Mouse (Mus musculus): ENCODE results near the gene Dchs1. TPM values are rescaled to one million over a fixed set of nuclear protein-coding genes. Genes with fewer than 3 reads are reported as not detected.

Dchs1 gene
- polyA plus RNA-seq, 1 experiment from 2014 or later: 10.8 TPM

GRCm38 (mm10) chr7:105726144-105726979, 61.1 kb downstream of the Dchs1 start:
- WGBS: 84% methylated on average over 4 of the region's 4 CpGs
- peaks cover 3% of the 10 kb centered on the region; the same call in 1 of the 2 replicates for H3K4me1 ChIP-seq
- H3K27me3 ChIP-seq (replicated peaks): no peaks in the 10 kb centered on the region
- 0 out of 2 replicates have a peak overlapping the region, but pooled peaks have one; percentile 3 for H3K9ac ChIP-seq (replicated peaks)
- peak; percentile 87 for ATAC-seq (ENCODE audit: low FRiP score)
- H3K36me3 ChIP-seq: peaks cover 22% of the 10 kb centered on the region
- peak overlapping the region; percentile 42; the same call in 1 of the 2 replicates for H3K27ac ChIP-seq (replicated peaks)
- H3K4me2 ChIP-seq: no peak overlapping the region
- H3K4me3 ChIP-seq (replicated peaks): no peak overlapping the region
- H3K9me3 ChIP-seq (replicated peaks): no peaks in the 10 kb centered on the region

DNA sequence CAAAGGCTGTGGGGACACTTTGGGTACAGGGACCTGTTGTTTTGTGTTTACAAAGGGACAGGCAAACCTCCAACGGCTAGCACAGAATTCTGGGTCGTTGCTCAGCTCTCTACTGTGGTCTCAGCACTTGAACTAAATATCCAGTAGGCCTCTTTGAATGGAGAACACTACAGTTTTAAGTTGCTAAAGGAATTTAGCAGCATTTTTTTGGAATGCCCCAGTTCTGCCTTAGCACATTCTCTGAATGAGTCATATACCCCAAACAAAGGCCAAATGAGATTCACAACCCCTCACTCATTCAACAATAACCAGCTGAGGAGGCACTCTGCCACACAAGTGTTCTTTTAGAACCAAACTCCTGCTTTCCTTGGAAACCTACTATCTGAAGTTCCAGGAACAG, 65.5 kb downstream of the Dchs1 start:
- ATAC-seq (ENCODE audit: low FRiP score): no peak
- H3K27me3 ChIP-seq (replicated peaks): no peaks in the 10 kb centered on the region
- H3K27ac ChIP-seq (replicated peaks): no peak overlapping the region
- WGBS: 85% methylated on average over 2 of the region's 2 CpGs
- no peaks in the 10 kb centered on the region for H3K9me3 ChIP-seq (replicated peaks)
- peaks cover 3% of the 10 kb centered on the region; the same call in 1 of the 2 replicates for H3K4me1 ChIP-seq
- peaks cover 7% of the 10 kb centered on the region for H3K36me3 ChIP-seq
- H3K9ac ChIP-seq (replicated peaks): no peak overlapping the region
- H3K4me2 ChIP-seq: no peak overlapping the region
- H3K4me3 ChIP-seq (replicated peaks): no peak overlapping the region

GRCm38 (mm10) chr7:105715366-105715765, 72.1 kb downstream of the Dchs1 start:
- H3K4me1 ChIP-seq: no peaks in the 10 kb centered on the region
- ATAC-seq (ENCODE audit: low FRiP score): no peak
- 64% methylated on average over 3 of the region's 3 CpGs for WGBS
- H3K4me3 ChIP-seq (replicated peaks): no peak overlapping the region
- H3K4me2 ChIP-seq: no peak overlapping the region
- H3K36me3 ChIP-seq: peaks cover 7% of the 10 kb centered on the region
- no peaks in the 10 kb centered on the region for H3K27me3 ChIP-seq (replicated peaks)
- H3K9ac ChIP-seq (replicated peaks): no peak overlapping the region
- H3K27ac ChIP-seq (replicated peaks): no peak overlapping the region
- no peaks in the 10 kb centered on the region for H3K9me3 ChIP-seq (replicated peaks)

DNA sequence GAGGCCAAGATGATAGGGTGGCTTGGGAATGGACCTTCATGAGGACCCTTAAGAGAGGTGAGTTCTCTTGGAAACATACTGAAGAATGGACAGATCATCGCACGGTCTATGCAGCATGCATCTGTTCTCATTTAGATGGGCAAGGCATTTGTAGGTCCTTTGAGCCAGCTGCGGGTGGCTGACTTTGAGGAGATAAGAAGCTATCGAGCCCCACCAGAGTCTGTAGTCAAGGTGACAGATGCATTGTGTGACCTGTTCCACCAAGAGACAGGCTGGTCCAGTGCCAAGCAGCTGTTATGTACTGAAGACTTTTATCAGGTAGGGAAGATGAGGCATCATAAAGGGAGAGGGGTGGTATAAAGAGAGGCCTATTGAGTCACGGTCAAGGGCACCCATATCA, 78.7 kb downstream of the Dchs1 start:
- Histone ChIP-seq H3K36me3 (no peaks in the 10 kb centered on the region), H3K27ac (replicated peaks) (no peak overlapping the region), H3K4me2 (no peak overlapping the region), H3K27me3 (replicated peaks) (no peaks in the 10 kb centered on the region), H3K9ac (replicated peaks) (no peak overlapping the region), H3K4me1 (no peaks in the 10 kb centered on the region), H3K9me3 (replicated peaks) (no peaks in the 10 kb centered on the region), H3K4me3 (replicated peaks) (no peak overlapping the region)
- ATAC-seq (ENCODE audit: low FRiP score): no peak
- 95% methylated on average over 5 of the region's 5 CpGs for WGBS

- Histone ChIP-seq H3K36me3 (no peaks in the 10 kb centered on the region), H3K27me3 (replicated peaks) (no peaks in the 10 kb centered on the region), H3K4me2 (no peak overlapping the region), H3K9ac (replicated peaks) (no peak overlapping the region), H3K4me1 (no peaks in the 10 kb centered on the region), H3K27ac (replicated peaks) (no peak overlapping the region), H3K9me3 (replicated peaks) (no peaks in the 10 kb centered on the region), H3K4me3 (replicated peaks) (no peak overlapping the region)
- WGBS: 91% methylated on average over 4 of the region's 4 CpGs
- ATAC-seq (ENCODE audit: low FRiP score): no peak
These were observed 83.6 kb downstream of the Dchs1 start for GRCm38 (mm10) chr7:105703816-105704215.

DNA sequence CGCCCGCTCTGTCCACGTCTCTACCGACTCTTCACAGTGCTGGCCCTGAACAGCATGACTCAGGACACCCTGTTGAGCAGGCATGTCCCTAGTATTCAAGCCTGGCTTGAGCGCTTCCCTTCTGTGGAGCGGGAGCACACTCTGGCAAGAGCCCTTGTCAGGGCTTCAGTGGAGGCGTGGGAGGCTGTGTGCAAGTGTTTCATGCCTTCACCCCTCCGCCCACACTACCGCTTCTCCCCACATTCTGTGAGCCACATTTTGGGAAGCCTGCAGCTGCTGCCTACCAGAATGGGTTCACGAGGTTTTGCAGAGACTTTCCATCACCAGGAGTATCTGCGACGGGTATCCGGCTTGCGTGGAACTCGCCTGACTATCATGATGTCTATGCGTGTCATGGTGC, 84.3 kb downstream of the Dchs1 start:
- no peak for ATAC-seq (ENCODE audit: low FRiP score)
- H3K27me3 ChIP-seq (replicated peaks): no peaks in the 10 kb centered on the region
- no peaks in the 10 kb centered on the region for H3K9me3 ChIP-seq (replicated peaks)
- H3K4me2 ChIP-seq: no peak overlapping the region
- H3K36me3 ChIP-seq: no peaks in the 10 kb centered on the region
- no peak overlapping the region for H3K27ac ChIP-seq (replicated peaks)
- no peak overlapping the region for H3K4me3 ChIP-seq (replicated peaks)
- H3K4me1 ChIP-seq: no peaks in the 10 kb centered on the region
- 91% methylated on average over 16 of the region's 16 CpGs for WGBS
- no peak overlapping the region for H3K9ac ChIP-seq (replicated peaks)

Other genes with a start within 250 kb of the Dchs1 start
- 83.2 and 91.4 TPM in 2 replicates for gene Smpd1, start 233.3 kb downstream of the Dchs1 start, polyA plus RNA-seq (2015; fragmentation: Nextera tagmentation; extraction: Ambion mirVana)
- 248 and 299 TPM in 2 replicates for gene Apbb1, start 206.0 kb downstream of the Dchs1 start, polyA plus RNA-seq (2015; fragmentation: Nextera tagmentation; extraction: Ambion mirVana)
- gene Hpx, start 187.5 kb downstream of the Dchs1 start, polyA plus RNA-seq (2015; fragmentation: Nextera tagmentation; extraction: Ambion mirVana): 0.36 and 0.59 TPM in 2 replicates
- gene Trim3, start 154.1 kb downstream of the Dchs1 start, polyA plus RNA-seq (2015; fragmentation: Nextera tagmentation; extraction: Ambion mirVana): 91.6 and 107 TPM in 2 replicates
- 163 and 179 TPM in 2 replicates for gene Timm10b, start 147.6 kb downstream of the Dchs1 start, polyA plus RNA-seq (2015; fragmentation: Nextera tagmentation; extraction: Ambion mirVana)
- gene Arfip2, start 147.2 kb downstream of the Dchs1 start, polyA plus RNA-seq (2015; fragmentation: Nextera tagmentation; extraction: Ambion mirVana): 82.0 and 89.0 TPM in 2 replicates
- gene Gm45799, start 147.1 kb downstream of the Dchs1 start, polyA plus RNA-seq (2015; fragmentation: Nextera tagmentation; extraction: Ambion mirVana): 16.4 and 16.6 TPM in 2 replicates
- 1.3 and 1.9 TPM in 2 replicates for gene Dnhd1, start 136.8 kb downstream of the Dchs1 start, polyA plus RNA-seq (2015; fragmentation: Nextera tagmentation; extraction: Ambion mirVana)
- 204 and 227 TPM in 2 replicates for gene Ilk, start 51.1 kb downstream of the Dchs1 start, polyA plus RNA-seq (2015; fragmentation: Nextera tagmentation; extraction: Ambion mirVana)
- 27.8 and 28.8 TPM in 2 replicates for gene Rrp8, start 50.3 kb downstream of the Dchs1 start, polyA plus RNA-seq (2015; fragmentation: Nextera tagmentation; extraction: Ambion mirVana)
- 101 and 102 TPM in 2 replicates for gene Taf10, start 43.3 kb downstream of the Dchs1 start, polyA plus RNA-seq (2015; fragmentation: Nextera tagmentation; extraction: Ambion mirVana)
- 41.4 and 50.2 TPM in 2 replicates for gene Tpp1, start 35.4 kb downstream of the Dchs1 start, polyA plus RNA-seq (2015; fragmentation: Nextera tagmentation; extraction: Ambion mirVana)
- 189 and 232 TPM in 2 replicates for gene Mrpl17, start 23.4 kb upstream of the Dchs1 start, polyA plus RNA-seq (2015; fragmentation: Nextera tagmentation; extraction: Ambion mirVana)
- gene Gm4070, start 166.3 kb upstream of the Dchs1 start, polyA plus RNA-seq (2015; fragmentation: Nextera tagmentation; extraction: Ambion mirVana): 0.54 TPM in 1 of 2 replicates, not detected in the other